Comparison of ENCODE assay signal across 8 mouse cellular contexts in genomic region chr9:65787829-65788344, GRCm38 (mm10). TPM values are rescaled to one million over a fixed set of nuclear protein-coding genes. Genes with fewer than 3 reads are reported as not detected.
DNase-seq lines count a peak whose midpoint lies in the region; ATAC-seq lines count a peak whose summit lies in the region.

No protein-coding gene starts in this region.

- H3K4me2 ChIP-seq in kidney, embryonic 15.5 days = no peak overlapping the region
- H3K4me2 ChIP-seq in midbrain, embryonic 13.5 days (replicated peaks) = no peak overlapping the region

- DNase-seq in kidney, postnatal 10 days = no peak
- DNase-seq in fat pad, adult 2 months (ENCODE audit: extremely low read depth, low read depth, low spot score) = peak; percentile 76
- DNase-seq in thymus, postnatal 25 days = no peak
- no peak for DNase-seq in gastrocnemius, postnatal 25 days
- no peak for DNase-seq in yolk sac, embryonic 10.5 days (ENCODE audit: low spot score)

- peak overlapping the region; percentile 75 for H3K27ac ChIP-seq in kidney, embryonic 15.5 days
- H3K27ac ChIP-seq in midbrain, embryonic 13.5 days = peak overlapping the region; percentile 75

- H3K9ac ChIP-seq in kidney, embryonic 15.5 days = no peak overlapping the region
- no peak overlapping the region for H3K9ac ChIP-seq in midbrain, embryonic 13.5 days (replicated peaks)

- no peak for ATAC-seq in kidney, embryonic 15.5 days (replicated peaks; ENCODE audit: low FRiP score)
- ATAC-seq in granulocyte monocyte progenitor cell, adult 5-6 weeks (replicated peaks; ENCODE audit: poor library complexity, severe bottlenecking) = peak; percentile 77
- no peak for ATAC-seq in midbrain, embryonic 13.5 days

- no peaks in the 10 kb centered on the region for H3K9me3 ChIP-seq in kidney, embryonic 15.5 days (replicated peaks)
- no peaks in the 10 kb centered on the region for H3K9me3 ChIP-seq in midbrain, embryonic 13.5 days

- WGBS in kidney, embryonic 15.5 days = 62% methylated on average over 4 of the region's 4 CpGs
- 66% methylated on average over 4 of the region's 4 CpGs for WGBS in midbrain, embryonic 13.5 days

- no peak overlapping the region for H3K4me3 ChIP-seq in kidney, embryonic 15.5 days (replicated peaks)
- H3K4me3 ChIP-seq in midbrain, embryonic 13.5 days (replicated peaks) = no peak overlapping the region

- peaks cover 32% of the 10 kb centered on the region for H3K4me1 ChIP-seq in kidney, embryonic 15.5 days
- peaks cover 63% of the 10 kb centered on the region for H3K4me1 ChIP-seq in midbrain, embryonic 13.5 days (replicated peaks)

- no peaks in the 10 kb centered on the region for H3K36me3 ChIP-seq in kidney, embryonic 15.5 days
- no peaks in the 10 kb centered on the region for H3K36me3 ChIP-seq in midbrain, embryonic 13.5 days

- H3K27me3 ChIP-seq in kidney, embryonic 15.5 days = no peaks in the 10 kb centered on the region
- H3K27me3 ChIP-seq in midbrain, embryonic 13.5 days = no peaks in the 10 kb centered on the region

RNA-seq across cellular contexts. Expression of gene Zfp609, which starts 39.5 kb away (rescaled TPM):
- polyA plus RNA-seq in kidney, embryonic 15.5 days (2015; fragmentation: Nextera tagmentation; extraction: Ambion mirVana) = 6.0 and 7.4 TPM in 2 replicates
- total RNA-seq in granulocyte monocyte progenitor cell, adult 5-6 weeks (2014; fragmentation: Nextera tagmentation) = 26.1 and 28.9 TPM in 2 replicates
- 4.3 and 5.1 TPM in 2 replicates for total RNA-seq in granulocyte monocyte progenitor cell, adult 5-6 weeks (2017)
- polyA plus RNA-seq in midbrain, embryonic 13.5 days (2015; fragmentation: Nextera tagmentation; extraction: Ambion mirVana) = 9.9 and 10.5 TPM in 2 replicates
- 10 to 100 TPM; 15.1 to 20.6 TPM for total RNA-seq in gastrocnemius, postnatal 25 days (2021)
